Mouse (Mus musculus): ENCODE data around the gene Gm49336. TPM values are rescaled to one million over a fixed set of nuclear protein-coding genes. Genes with fewer than 3 reads are reported as not detected.

The Gm49336 gene
- polyA plus RNA-seq, 1 experiment from 2014 or later, result 58.8 TPM

MicroRNA genes within 50 kb of the gene (microRNA counts, 519-probe panel; counts per million panel counts)
- not detected for microRNA mmu-miR-719

Small RNAs within 50 kb of the gene (microRNA-seq; reads per million reads assigned to microRNA genes)
- gene Mir719, result not detected

Other genes with a start within 250 kb of the Gm49336 start
- gene Atp8a2, start 54.3 kb downstream of the Gm49336 start, polyA plus RNA-seq (2014; fragmentation: Nextera tagmentation; extraction: Ambion mirVana), result 8.2 and 9.0 TPM in 2 replicates
- gene Nupl1, start 76 bp downstream of the Gm49336 start, polyA plus RNA-seq (2014; fragmentation: Nextera tagmentation; extraction: Ambion mirVana), result 0.09 and 0.22 TPM in 2 replicates
- 27.3 and 32.2 TPM in 2 replicates for gene Mtmr6, start 13.7 kb upstream of the Gm49336 start, polyA plus RNA-seq (2014; fragmentation: Nextera tagmentation; extraction: Ambion mirVana)
- gene Amer2, start 121.8 kb upstream of the Gm49336 start, polyA plus RNA-seq (2014; fragmentation: Nextera tagmentation; extraction: Ambion mirVana), result 1.4 and 1.5 TPM in 2 replicates